Mouse (Mus musculus) testis, postnatal 10 days (tissue): ENCODE results near the gene Rpl21.

Experiments used
- DNase-seq: peaks from one replicate; pipeline ENCODE4 v3.0.0; 2021; ENCODE audit warnings: low spot score

Rpl21 gene

GRCm38 (mm10) chr5:146833673-146834201 lies 1.0 kb downstream of the Rpl21 start:
- DNase-seq, result no peak

- no peak for DNase-seq
Measured at GRCm38 (mm10) chr5:146834959-146835358, 2.3 kb downstream of the Rpl21 start.

- DNase-seq, result no peak
Measured at GRCm38 (mm10) chr5:146837967-146838720, 5.5 kb downstream of the Rpl21 start.

GRCm38 (mm10) chr5:146838836-146839648 lies 6.4 kb downstream of the Rpl21 start:
- no peak for DNase-seq

- DNase-seq, result no peak
Measured at GRCm38 (mm10) chr5:146839760-146840159, 7.1 kb downstream of the Rpl21 start.

- no peak for DNase-seq
Measured at GRCm38 (mm10) chr5:146840422-146840821, 7.7 kb downstream of the Rpl21 start.

- DNase-seq, result no peak
Measured at GRCm38 (mm10) chr5:146841301-146841700, 8.6 kb downstream of the Rpl21 start.

GRCm38 (mm10) chr5:146841996-146842395 lies 9.3 kb downstream of the Rpl21 start:
- DNase-seq, result no peak

- DNase-seq, result no peak
Measured at GRCm38 (mm10) chr5:146844301-146844941, 11.7 kb downstream of the Rpl21 start.

- peak; percentile 84 for DNase-seq
Measured at GRCm38 (mm10) chr5:146844945-146845365, 12.3 kb downstream of the Rpl21 start, which contains the start of gene Rasl11a. TSS of gene Rasl11a (plus strand) at chr5:146845071.

GRCm38 (mm10) chr5:146846489-146846888 lies 13.8 kb downstream of the Rpl21 start:
- no peak for DNase-seq

- no peak for DNase-seq
Measured at GRCm38 (mm10) chr5:146848936-146849582, 16.4 kb downstream of the Rpl21 start.

- peak; percentile 50 for DNase-seq
Measured at GRCm38 (mm10) chr5:146856106-146856505, 23.4 kb downstream of the Rpl21 start.

- DNase-seq, result no peak
Measured at GRCm38 (mm10) chr5:146857620-146858019, 24.9 kb downstream of the Rpl21 start.

GRCm38 (mm10) chr5:146858772-146859171 lies 26.1 kb downstream of the Rpl21 start:
- no peak for DNase-seq

GRCm38 (mm10) chr5:146859246-146859645 lies 26.6 kb downstream of the Rpl21 start:
- DNase-seq, result no peak

- no peak for DNase-seq
Measured at GRCm38 (mm10) chr5:146860222-146860998, 27.7 kb downstream of the Rpl21 start.

GRCm38 (mm10) chr5:146861588-146861987 lies 28.9 kb downstream of the Rpl21 start:
- no peak for DNase-seq

GRCm38 (mm10) chr5:146865511-146865910 lies 32.8 kb downstream of the Rpl21 start:
- no peak for DNase-seq

- no peak for DNase-seq
Measured at GRCm38 (mm10) chr5:146866277-146866676, 33.6 kb downstream of the Rpl21 start.
